Mouse (Mus musculus) thymus, adult 2 months (tissue): ENCODE results near the gene Nfe2.

Source experiments
- CTCF ChIP-seq: fragments of 200-500 bp; IDR thresholded peaks from 2 replicates; pipeline ENCODE4 v1.5.1; 2012; ENCODE audit warnings: mild to moderate bottlenecking, control low read depth, low read length, moderate library complexity, borderline replicate concordance; ENCODE audit not compliant: control insufficient read depth, poor library complexity, insufficient read depth; ENCODE audit errors: extremely low read depth
- POLR2A ChIP-seq: fragments of 200-500 bp; IDR thresholded peaks from 2 replicates; pipeline ENCODE4 v1.6.1; 2012; ENCODE audit warnings: mild to moderate bottlenecking, low read length, control low read depth, moderate library complexity; ENCODE audit not compliant: control insufficient read depth, poor library complexity, insufficient read depth; ENCODE audit errors: extremely low read depth

DNA sequence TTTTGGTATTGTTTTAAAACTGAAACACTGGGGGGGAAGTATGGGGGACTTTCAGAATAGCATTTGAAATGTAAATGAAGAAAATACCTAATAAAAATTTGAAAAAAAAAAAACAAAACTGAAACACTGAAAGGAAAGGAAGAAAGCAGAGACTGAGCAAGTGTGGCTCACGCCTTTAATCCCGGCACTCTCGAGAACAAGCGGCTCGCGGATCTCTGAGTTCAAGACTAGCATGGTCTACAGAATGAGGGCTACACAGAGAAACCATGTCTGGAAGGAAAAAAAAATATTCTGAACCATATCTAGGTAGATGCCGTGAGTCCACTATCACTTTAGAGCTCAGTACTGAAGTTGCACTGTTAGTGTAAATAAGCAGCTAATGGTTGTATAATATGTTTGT, 20.9 kb downstream of the Nfe2 start:
- TF ChIP-seq CTCF (no peak), POLR2A (no peak)
